Mouse (Mus musculus): ENCODE measurements around the gene Gtf2ird1.

DNA sequence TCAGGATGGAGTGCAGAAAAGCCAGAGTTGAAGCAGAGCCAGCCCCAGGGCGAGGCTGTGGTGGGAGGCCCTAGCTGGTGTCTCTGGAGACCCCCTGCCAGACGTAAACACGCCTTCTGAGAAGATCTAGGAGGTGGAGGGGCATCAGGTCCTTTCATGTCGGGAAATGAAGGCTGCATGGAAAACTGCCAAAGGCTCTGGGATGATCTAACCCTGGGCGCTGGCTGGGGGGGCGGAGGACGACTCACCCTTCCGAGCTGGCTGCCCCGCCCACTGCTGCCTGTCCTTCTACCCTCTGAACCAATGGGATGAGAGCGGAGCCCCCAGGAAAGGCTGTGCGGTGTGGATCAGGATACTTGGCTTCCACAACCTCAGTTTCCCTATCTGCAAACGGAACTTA lies 16.4 kb downstream of the Gtf2ird1 start:
- TF ChIP-seq POLR2A (IDR thresholded peaks at IDR 0.05; ENCODE audit: borderline replicate concordance, low read depth, low read length) (no peak), CTCF (IDR thresholded peaks at IDR 0.05; ENCODE audit: low read depth, low read length) (no peak)

Data from bone marrow macrophage, adult 2 months (primary cell).